Mouse (Mus musculus): ENCODE data around the gene Dok5.

Dok5 gene

GRCm38 (mm10) chr2:170926237-170926636 is 194.6 kb downstream of the Dok5 start:
- in situ Hi-C loops (cut with MboI, MseI), result no loop called here
